Mouse (Mus musculus): ENCODE results near the gene Cdh13. TPM values are rescaled to one million over a fixed set of nuclear protein-coding genes. Genes with fewer than 3 reads are reported as not detected.

Gene Cdh13
- total RNA-seq, 2 experiments from 2014 or later = not detected

- no peak for ATAC-seq (replicated peaks; ENCODE audit: low FRiP score, poor library complexity, severe bottlenecking)
Measured at GRCm38 (mm10) chr8:118374738-118375137, 91.2 kb downstream of the Cdh13 start.

DNA sequence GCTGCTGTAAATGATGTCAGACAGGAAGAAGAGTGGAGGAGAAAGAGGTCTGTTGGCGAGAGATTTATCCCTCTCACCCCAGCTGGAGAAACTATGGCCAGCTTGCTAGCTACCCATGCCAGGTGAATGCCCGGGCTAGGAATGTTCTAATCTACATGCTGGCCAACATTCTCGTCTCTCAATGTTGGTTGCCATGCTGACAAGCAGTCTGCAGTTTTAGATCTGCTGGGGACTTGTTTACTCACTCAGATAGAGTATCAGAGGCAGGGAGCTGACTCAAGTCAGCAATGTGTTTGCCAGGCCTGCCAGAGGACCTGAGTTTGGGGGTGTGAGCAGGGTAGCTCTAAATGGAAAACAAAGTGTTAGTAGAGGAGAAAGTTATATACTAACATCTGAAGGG lies 93.3 kb downstream of the Cdh13 start:
- no peak for ATAC-seq (replicated peaks; ENCODE audit: low FRiP score, poor library complexity, severe bottlenecking)

- ATAC-seq (replicated peaks; ENCODE audit: low FRiP score, poor library complexity, severe bottlenecking) = no peak
Measured at GRCm38 (mm10) chr8:118378985-118379384, 95.5 kb downstream of the Cdh13 start.

DNA sequence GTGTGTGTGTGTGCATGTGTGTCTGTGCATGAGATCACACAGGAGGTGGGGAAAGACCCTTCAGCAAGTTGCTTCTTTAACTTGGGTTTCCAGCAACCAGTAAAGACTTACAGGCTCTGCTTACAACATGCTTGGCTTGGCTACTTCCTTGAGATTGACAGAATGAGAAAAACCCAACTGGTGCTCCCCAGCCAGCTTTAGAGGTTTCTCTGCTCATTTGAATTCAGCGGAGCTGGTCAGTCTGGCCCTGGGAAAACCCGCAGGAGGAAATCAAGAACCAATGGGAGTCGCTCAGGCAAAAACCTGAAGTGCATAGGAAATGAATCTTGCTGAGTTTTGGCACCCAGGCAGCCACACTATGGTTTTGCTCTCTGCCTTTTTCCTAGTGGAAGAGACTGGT lies 96.1 kb downstream of the Cdh13 start:
- ATAC-seq (replicated peaks; ENCODE audit: low FRiP score, poor library complexity, severe bottlenecking) = no peak

DNA sequence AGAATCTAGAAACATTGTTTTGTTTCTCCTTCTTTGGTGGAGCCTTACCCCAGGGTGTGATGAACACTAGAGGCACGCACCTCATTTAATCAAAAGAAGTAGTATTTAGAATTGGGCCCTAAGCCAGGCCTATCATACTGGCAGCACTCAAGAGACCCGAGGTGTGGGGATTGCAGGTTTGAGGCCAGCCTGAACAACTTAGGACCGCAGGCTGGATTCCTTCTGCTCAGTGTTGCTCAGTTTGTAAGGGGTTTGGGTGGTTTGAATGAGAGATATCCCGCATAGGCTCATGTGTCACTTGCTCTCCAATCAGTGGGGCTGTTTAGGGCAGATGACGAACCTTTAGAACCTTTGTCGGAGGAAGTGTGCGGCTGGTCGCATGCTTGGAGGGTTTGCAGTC lies 96.5 kb downstream of the Cdh13 start:
- ATAC-seq (replicated peaks; ENCODE audit: low FRiP score, poor library complexity, severe bottlenecking) = no peak

GRCm38 (mm10) chr8:118380782-118381181 lies 97.2 kb downstream of the Cdh13 start:
- ATAC-seq (replicated peaks; ENCODE audit: low FRiP score, poor library complexity, severe bottlenecking) = no peak

DNA sequence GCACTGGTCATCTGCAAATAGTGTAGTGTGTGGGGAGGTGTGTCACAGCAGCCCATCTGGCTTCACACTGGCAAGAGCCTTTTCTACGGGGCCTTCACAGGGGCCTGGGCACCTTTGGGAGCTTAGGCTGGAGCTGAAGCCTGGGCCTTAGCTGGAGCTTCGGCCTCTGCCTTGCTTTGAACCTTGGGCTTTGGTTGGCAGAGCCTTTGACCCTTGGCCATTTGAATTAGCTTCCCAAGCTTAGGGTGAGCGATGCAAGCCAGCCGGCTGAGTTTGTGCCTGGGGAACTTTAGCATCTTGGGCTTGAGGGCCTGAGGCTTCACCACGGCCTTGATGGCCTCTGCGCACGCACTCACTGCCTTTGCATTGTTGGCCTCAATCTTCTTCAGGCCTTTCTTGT lies 98.1 kb downstream of the Cdh13 start:
- no peak for ATAC-seq (replicated peaks; ENCODE audit: low FRiP score, poor library complexity, severe bottlenecking)

- no peak for ATAC-seq (replicated peaks; ENCODE audit: low FRiP score, poor library complexity, severe bottlenecking)
Measured at GRCm38 (mm10) chr8:118384314-118384713, 100.8 kb downstream of the Cdh13 start.

DNA sequence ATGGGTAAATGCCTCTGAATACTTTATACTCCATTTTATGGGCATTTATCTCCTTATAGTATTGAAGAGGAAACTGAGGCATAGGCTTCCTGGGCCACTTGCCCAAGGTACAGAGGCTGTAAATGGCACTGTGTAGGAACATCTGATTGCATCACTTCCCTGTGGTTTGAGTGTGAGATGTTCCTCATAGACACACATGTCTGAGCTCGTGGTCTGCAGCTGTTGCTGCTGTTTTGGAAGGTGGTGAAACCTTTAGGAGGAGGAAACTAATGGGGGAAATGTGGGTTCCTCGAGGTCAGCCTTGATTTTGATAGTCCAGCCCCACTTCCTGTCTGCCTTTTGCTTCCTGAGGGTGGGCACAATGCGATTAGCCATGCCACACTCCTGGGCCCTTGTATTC lies 105.9 kb downstream of the Cdh13 start:
- ATAC-seq (replicated peaks; ENCODE audit: low FRiP score, poor library complexity, severe bottlenecking) = no peak

DNA sequence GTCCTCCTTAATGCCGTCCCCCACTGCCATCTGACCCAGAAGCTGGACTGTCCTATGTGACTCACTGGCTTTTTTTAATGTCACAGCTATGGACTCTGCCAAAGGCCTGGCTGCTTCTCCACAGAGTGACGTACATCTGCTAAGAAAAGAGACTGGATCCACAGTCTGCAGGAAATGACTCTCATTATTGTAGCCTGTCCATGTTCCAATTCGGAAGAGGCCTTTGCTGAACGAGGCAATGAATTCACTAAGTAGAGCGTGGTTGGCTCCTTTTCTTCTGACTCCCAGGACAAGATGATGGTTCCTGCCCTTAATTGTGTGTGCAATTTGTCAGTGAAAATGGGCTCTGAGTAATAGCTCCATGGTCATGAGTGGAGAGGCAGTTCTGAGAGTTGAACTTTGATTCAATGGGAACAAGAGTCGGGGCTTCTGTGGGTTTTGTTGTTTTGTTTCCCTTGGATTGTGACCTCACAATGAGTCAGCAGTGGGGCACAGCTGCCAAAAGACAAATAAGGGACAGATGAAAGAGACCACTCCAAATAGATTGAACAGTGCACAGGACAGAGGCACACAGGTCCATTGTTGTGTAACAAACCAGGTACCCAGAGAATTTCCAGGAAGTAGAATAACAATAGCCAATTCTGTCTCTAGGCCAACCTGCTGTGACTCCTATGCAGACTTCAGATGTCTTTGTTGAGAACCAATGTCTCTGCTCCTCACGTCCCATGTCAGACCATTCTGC lies 110.5 kb downstream of the Cdh13 start:
- no peak for ATAC-seq (replicated peaks; ENCODE audit: low FRiP score, poor library complexity, severe bottlenecking)

GRCm38 (mm10) chr8:118395178-118395577 lies 111.6 kb downstream of the Cdh13 start:
- no peak for ATAC-seq (replicated peaks; ENCODE audit: low FRiP score, poor library complexity, severe bottlenecking)

GRCm38 (mm10) chr8:118404836-118405235 lies 121.3 kb downstream of the Cdh13 start:
- ATAC-seq (replicated peaks; ENCODE audit: low FRiP score, poor library complexity, severe bottlenecking) = no peak

GRCm38 (mm10) chr8:118407322-118407721 lies 123.8 kb downstream of the Cdh13 start:
- no peak for ATAC-seq (replicated peaks; ENCODE audit: low FRiP score, poor library complexity, severe bottlenecking)

DNA sequence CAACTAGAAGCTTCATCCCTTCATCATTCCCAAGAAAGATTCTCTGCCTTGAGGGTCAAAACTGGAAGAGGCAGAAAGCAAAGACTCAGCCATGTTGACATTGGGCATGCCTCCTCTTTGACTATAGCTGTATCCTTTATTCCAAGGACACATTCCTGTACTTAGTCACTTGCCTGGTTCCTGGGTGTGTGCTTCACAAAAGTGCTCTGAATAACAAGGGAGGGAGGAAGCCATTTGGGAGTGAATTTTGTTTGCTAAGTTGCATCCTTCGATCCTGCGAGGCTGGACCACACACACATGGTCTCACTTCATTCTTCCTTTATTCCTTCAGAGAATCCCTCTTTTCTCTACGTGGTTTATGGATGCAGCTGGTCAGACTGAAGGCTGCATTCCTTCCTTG lies 125.9 kb downstream of the Cdh13 start:
- ATAC-seq (replicated peaks; ENCODE audit: low FRiP score, poor library complexity, severe bottlenecking) = no peak

DNA sequence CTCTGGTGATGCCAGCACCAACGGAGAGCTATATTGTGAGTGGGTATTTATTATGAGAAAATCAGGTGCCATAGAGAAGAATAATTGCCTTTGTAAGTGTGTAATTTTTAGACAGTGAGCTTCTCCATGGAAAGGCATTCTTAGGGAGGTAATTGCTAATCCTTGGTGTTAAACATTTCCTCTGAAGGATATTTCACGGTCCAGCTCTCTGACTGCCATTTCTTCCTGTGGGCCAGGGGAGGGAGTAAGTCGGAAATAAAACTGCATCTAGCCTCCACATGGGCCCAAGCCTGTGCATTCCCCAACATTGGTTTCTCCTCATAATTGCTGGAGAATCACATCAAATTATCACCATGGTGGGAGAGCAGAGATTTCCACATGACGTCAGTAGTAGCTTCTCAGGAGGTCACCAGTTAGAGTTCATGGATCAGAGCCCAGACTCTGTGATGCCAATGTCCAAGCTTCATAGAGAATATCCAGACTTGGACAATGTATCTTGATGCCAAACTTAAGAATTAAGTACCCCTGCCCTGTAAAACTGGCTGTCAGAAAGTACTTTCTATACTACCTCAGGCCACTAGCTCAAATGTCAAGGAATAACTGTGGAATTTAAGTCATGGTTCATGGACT lies 126.9 kb downstream of the Cdh13 start:
- no peak for ATAC-seq (replicated peaks; ENCODE audit: low FRiP score, poor library complexity, severe bottlenecking)

- ATAC-seq (replicated peaks; ENCODE audit: low FRiP score, poor library complexity, severe bottlenecking) = no peak
Measured at GRCm38 (mm10) chr8:118415672-118416071, 132.1 kb downstream of the Cdh13 start.

DNA sequence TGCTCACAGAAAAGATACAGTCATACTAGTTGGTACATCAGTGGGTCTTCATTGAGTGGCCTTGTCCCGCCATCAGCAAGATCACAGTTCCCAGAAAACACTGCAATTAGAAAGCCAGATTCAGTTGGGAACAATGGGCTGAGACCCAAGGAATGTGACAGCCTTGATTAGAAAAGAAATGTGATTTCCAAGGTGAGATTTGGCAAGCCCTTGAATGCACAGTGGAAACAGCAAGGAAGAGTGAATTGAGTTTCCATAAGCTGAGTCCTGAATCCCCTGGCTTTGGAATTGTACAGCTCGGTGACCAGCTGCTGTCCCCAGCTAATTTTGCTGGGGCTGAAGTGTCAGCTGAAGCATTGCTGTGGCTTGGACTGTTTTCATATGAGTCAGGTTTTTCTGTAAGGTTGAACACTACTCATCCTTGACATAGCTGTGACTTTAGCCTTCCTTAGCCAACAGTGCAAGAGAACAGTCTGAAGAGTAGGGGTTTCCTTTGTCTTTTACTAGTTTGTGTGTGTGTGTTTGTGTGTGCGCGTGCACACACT lies 133.3 kb downstream of the Cdh13 start:
- no peak for ATAC-seq (replicated peaks; ENCODE audit: low FRiP score, poor library complexity, severe bottlenecking)

GRCm38 (mm10) chr8:118422624-118423023 lies 139.1 kb downstream of the Cdh13 start:
- no peak for ATAC-seq (replicated peaks; ENCODE audit: low FRiP score, poor library complexity, severe bottlenecking)

- no peak for ATAC-seq (replicated peaks; ENCODE audit: low FRiP score, poor library complexity, severe bottlenecking)
Measured at GRCm38 (mm10) chr8:118428941-118429340, 145.4 kb downstream of the Cdh13 start.

DNA sequence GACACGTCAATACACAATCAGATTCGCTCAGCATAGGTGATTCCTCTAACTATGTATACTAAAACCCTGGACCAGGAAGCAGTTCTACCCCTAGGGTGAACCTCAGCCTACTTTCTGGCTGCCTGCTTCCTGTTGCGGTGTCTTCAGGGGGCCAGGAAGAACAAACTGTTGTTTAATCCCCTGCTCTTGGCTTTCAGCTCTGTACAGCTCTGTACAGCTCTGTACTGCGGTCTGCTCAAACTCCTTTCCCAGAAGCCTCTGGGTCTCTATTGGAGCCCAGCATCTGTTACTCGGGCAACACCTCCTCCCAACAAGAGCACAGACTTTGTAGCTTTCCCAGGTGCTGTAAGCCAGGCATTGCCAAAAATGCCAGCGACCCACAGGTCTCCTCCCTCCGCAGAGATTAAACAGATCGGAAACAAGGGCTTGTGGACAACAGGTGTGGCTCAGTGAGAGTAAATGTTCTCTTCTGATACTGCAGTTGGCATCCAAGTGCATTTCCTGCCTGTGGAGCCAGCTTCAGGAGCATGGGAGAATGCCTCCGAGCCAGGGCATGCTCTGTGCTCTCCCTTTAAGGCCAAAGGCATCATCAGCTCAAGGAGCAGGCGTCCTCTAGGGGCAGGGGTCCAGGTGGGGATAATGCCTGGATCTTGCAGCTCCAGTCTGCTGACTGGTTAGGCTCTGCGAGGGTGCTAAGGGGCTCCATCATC lies 148.4 kb downstream of the Cdh13 start:
- no peak for ATAC-seq (replicated peaks; ENCODE audit: low FRiP score, poor library complexity, severe bottlenecking)
